Mouse (Mus musculus): ENCODE measurements around the gene Rnd1. TPM values are rescaled to one million over a fixed set of nuclear protein-coding genes. Genes with fewer than 3 reads are reported as not detected.

Gene Rnd1
- polyA plus RNA-seq, 1 experiment from 2014 or later = 16.7 TPM

GRCm38 (mm10) chr15:98635291-98635841 is 41.9 kb downstream of the Rnd1 start:
- Histone ChIP-seq H3K4me3 (ENCODE audit: low read length) (peak overlapping the region; percentile 75), H3K27me3 (replicated peaks; ENCODE audit: control insufficient read depth, insufficient read depth, low read length) (no peaks in the 10 kb centered on the region), H3K9ac (ENCODE audit: low read depth, low read length) (peak overlapping the region; percentile 91), H3K4me2 (ENCODE audit: low read length) (peak overlapping the region; percentile 84), H3K27ac (ENCODE audit: low read depth, low read length) (peak overlapping the region; percentile 93), H3K9me3 (ENCODE audit: control insufficient read depth, low read length) (no peaks in the 10 kb centered on the region), H3K36me3 (ENCODE audit: control insufficient read depth, insufficient read depth, low read length) (peaks cover 4% of the 10 kb centered on the region; the same call in 1 of the 2 replicates), H3K4me1 (ENCODE audit: control insufficient read depth, insufficient read depth, low read depth, low read length) (peaks cover 48% of the 10 kb centered on the region)
- 0 out of 2 replicates have a peak, but pooled peaks have one; percentile 5 for ATAC-seq
- WGBS = 2% methylated on average over 21 of the region's 21 CpGs

GRCm38 (mm10) chr15:98634541-98635081 is 42.6 kb downstream of the Rnd1 start:
- ATAC-seq = peak; percentile 69
- H3K4me1 ChIP-seq (ENCODE audit: control insufficient read depth, insufficient read depth, low read depth, low read length) = peaks cover 48% of the 10 kb centered on the region
- 1% methylated on average over 55 of the region's 65 CpGs for WGBS

GRCm38 (mm10) chr15:98633822-98634470 is 43.3 kb downstream of the Rnd1 start:
- Histone ChIP-seq H3K4me1 (ENCODE audit: control insufficient read depth, insufficient read depth, low read depth, low read length) (peaks cover 53% of the 10 kb centered on the region), H3K36me3 (ENCODE audit: control insufficient read depth, insufficient read depth, low read length) (no peaks in the 10 kb centered on the region), H3K9me3 (ENCODE audit: control insufficient read depth, low read length) (no peaks in the 10 kb centered on the region), H3K27me3 (replicated peaks; ENCODE audit: control insufficient read depth, insufficient read depth, low read length) (peaks cover 4% of the 10 kb centered on the region), H3K9ac (ENCODE audit: low read depth, low read length) (peak overlapping the region; percentile 91), H3K4me2 (ENCODE audit: low read length) (peak overlapping the region; percentile 84), H3K4me3 (ENCODE audit: low read length) (peak overlapping the region; percentile 75), H3K27ac (ENCODE audit: low read depth, low read length) (peak overlapping the region; percentile 93)
- no peak; the same call in 1 of the 2 replicates for ATAC-seq
- WGBS = 0% methylated on average over 24 of the region's 25 CpGs

More at GRCm38 (mm10) chr15:98634541-98635081, 42.6 kb downstream of the Rnd1 start:
- Histone ChIP-seq H3K27ac (ENCODE audit: low read depth, low read length) (peak overlapping the region; percentile 93), H3K27me3 (replicated peaks; ENCODE audit: control insufficient read depth, insufficient read depth, low read length) (peaks cover 4% of the 10 kb centered on the region), H3K36me3 (ENCODE audit: control insufficient read depth, insufficient read depth, low read length) (no peaks in the 10 kb centered on the region), H3K9ac (ENCODE audit: low read depth, low read length) (peak overlapping the region; percentile 91), H3K9me3 (ENCODE audit: control insufficient read depth, low read length) (no peaks in the 10 kb centered on the region), H3K4me2 (ENCODE audit: low read length) (peak overlapping the region; percentile 84), H3K4me3 (ENCODE audit: low read length) (peak overlapping the region; percentile 75)

- Histone ChIP-seq H3K4me1 (ENCODE audit: control insufficient read depth, insufficient read depth, low read depth, low read length) (peaks cover 63% of the 10 kb centered on the region), H3K4me2 (ENCODE audit: low read length) (peak overlapping the region; percentile 84), H3K4me3 (ENCODE audit: low read length) (peak overlapping the region; percentile 75), H3K36me3 (ENCODE audit: control insufficient read depth, insufficient read depth, low read length) (no peaks in the 10 kb centered on the region), H3K27me3 (replicated peaks; ENCODE audit: control insufficient read depth, insufficient read depth, low read length) (peaks cover 4% of the 10 kb centered on the region), H3K9ac (ENCODE audit: low read depth, low read length) (peak overlapping the region; percentile 66), H3K27ac (ENCODE audit: low read depth, low read length) (peak overlapping the region; percentile 74; the same call in 1 of the 2 replicates), H3K9me3 (ENCODE audit: control insufficient read depth, low read length) (no peaks in the 10 kb centered on the region)
- no peak for ATAC-seq
- 1% methylated on average over 4 of the region's 4 CpGs for WGBS
These were observed 44.3 kb downstream of the Rnd1 start for GRCm38 (mm10) chr15:98632921-98633320.

- Histone ChIP-seq H3K4me3 (ENCODE audit: low read length) (peak overlapping the region; percentile 75), H3K9ac (ENCODE audit: low read depth, low read length) (peak overlapping the region; percentile 66), H3K9me3 (ENCODE audit: control insufficient read depth, low read length) (no peaks in the 10 kb centered on the region), H3K27ac (ENCODE audit: low read depth, low read length) (peak overlapping the region; percentile 74), H3K36me3 (ENCODE audit: control insufficient read depth, insufficient read depth, low read length) (no peaks in the 10 kb centered on the region), H3K4me1 (ENCODE audit: control insufficient read depth, insufficient read depth, low read depth, low read length) (peaks cover 58% of the 10 kb centered on the region), H3K27me3 (replicated peaks; ENCODE audit: control insufficient read depth, insufficient read depth, low read length) (peaks cover 4% of the 10 kb centered on the region), H3K4me2 (ENCODE audit: low read length) (peak overlapping the region; percentile 84)
- WGBS = under 1% methylated on average over 24 of the region's 25 CpGs
- ATAC-seq = peak; percentile 51
These were observed 45.0 kb downstream of the Rnd1 start for GRCm38 (mm10) chr15:98632107-98632744.

- Histone ChIP-seq H3K27ac (ENCODE audit: low read depth, low read length) (peak overlapping the region; percentile 68), H3K4me1 (ENCODE audit: control insufficient read depth, insufficient read depth, low read depth, low read length) (peaks cover 50% of the 10 kb centered on the region), H3K9ac (ENCODE audit: low read depth, low read length) (peak overlapping the region; percentile 66), H3K36me3 (ENCODE audit: control insufficient read depth, insufficient read depth, low read length) (no peaks in the 10 kb centered on the region), H3K4me3 (ENCODE audit: low read length) (peak overlapping the region; percentile 75), H3K4me2 (ENCODE audit: low read length) (peak overlapping the region; percentile 84), H3K9me3 (ENCODE audit: control insufficient read depth, low read length) (no peaks in the 10 kb centered on the region), H3K27me3 (replicated peaks; ENCODE audit: control insufficient read depth, insufficient read depth, low read length) (peaks cover 4% of the 10 kb centered on the region)
- under 1% methylated on average over 18 of the region's 18 CpGs for WGBS
- peak; percentile 14 for ATAC-seq
These were observed 45.8 kb downstream of the Rnd1 start for GRCm38 (mm10) chr15:98631493-98631892.

- ATAC-seq = no peak
- Histone ChIP-seq H3K9ac (ENCODE audit: low read depth, low read length) (peak within 1 kb of the TSS; percentile 66), H3K9me3 (ENCODE audit: control insufficient read depth, low read length) (no peaks in the 10 kb centered on the region), H3K4me3 (ENCODE audit: low read length) (peak within 1 kb of the TSS; percentile 75), H3K4me1 (ENCODE audit: control insufficient read depth, insufficient read depth, low read depth, low read length) (peaks cover 41% of the 10 kb centered on the region), H3K4me2 (ENCODE audit: low read length) (peak within 1 kb of the TSS; percentile 84), H3K27ac (ENCODE audit: low read depth, low read length) (peak within 1 kb of the TSS; percentile 68; the same call in 1 of the 2 replicates), H3K36me3 (ENCODE audit: control insufficient read depth, insufficient read depth, low read length) (no peaks in the 10 kb centered on the region), H3K27me3 (replicated peaks; ENCODE audit: control insufficient read depth, insufficient read depth, low read length) (peaks cover 4% of the 10 kb centered on the region)
- WGBS = 46% methylated on average over 3 of the region's 4 CpGs
These were observed 46.7 kb downstream of the Rnd1 start, which contains the start of gene Cacnb3 for GRCm38 (mm10) chr15:98630540-98630939. Gene Cacnb3, plus strand, starts transcription at chr15:98630840.

GRCm38 (mm10) chr15:98629464-98629863 is 47.8 kb downstream of the Rnd1 start:
- 51% methylated on average over 6 of the region's 6 CpGs for whole genome bisulfite sequencing
- Histone ChIP-seq H3K27ac (ENCODE audit: low read depth, low read length) (no peak overlapping the region; the same call in 1 of the 2 replicates), H3K9me3 (ENCODE audit: control insufficient read depth, low read length) (no peaks in the 10 kb centered on the region), H3K4me1 (ENCODE audit: control insufficient read depth, insufficient read depth, low read depth, low read length) (peaks cover 38% of the 10 kb centered on the region), H3K36me3 (ENCODE audit: control insufficient read depth, insufficient read depth, low read length) (no peaks in the 10 kb centered on the region), H3K4me2 (ENCODE audit: low read length) (no peak overlapping the region), H3K4me3 (ENCODE audit: low read length) (no peak overlapping the region), H3K27me3 (replicated peaks; ENCODE audit: control insufficient read depth, insufficient read depth, low read length) (peaks cover 4% of the 10 kb centered on the region), H3K9ac (ENCODE audit: low read depth, low read length) (no peak overlapping the region; the same call in 1 of the 2 replicates)
- ATAC-seq = no peak
